Mouse (Mus musculus) neural tube, embryonic 10.5 days (tissue): ENCODE measurements around the gene Rbm38.

Source experiments
- DNase-seq: peaks from one replicate; pipeline ENCODE4 v3.0.0-alpha.2; 2017; ENCODE audit warnings: low spot score; ENCODE audit errors: extremely low spot score

Gene Rbm38

GRCm38 (mm10) chr2:173014741-173015287 lies 5.5 kb upstream of the Rbm38 start:
- DNase-seq: no peak

GRCm38 (mm10) chr2:173017940-173018339 lies 2.4 kb upstream of the Rbm38 start:
- no peak for DNase-seq

- peak; percentile 25 for DNase-seq
Observed at GRCm38 (mm10) chr2:173018618-173019017, 1.7 kb upstream of the Rbm38 start.

- no peak for DNase-seq
Observed at GRCm38 (mm10) chr2:173019322-173019721, 976 bp upstream of the Rbm38 start.

- peak; percentile 84 for DNase-seq
Observed at GRCm38 (mm10) chr2:173019790-173020189, 508 bp upstream of the Rbm38 start.

GRCm38 (mm10) chr2:173021633-173022055 lies 1.3 kb downstream of the Rbm38 start:
- DNase-seq: peak; percentile 93

- peak; percentile 77 for DNase-seq
Observed at GRCm38 (mm10) chr2:173022056-173022681, 1.9 kb downstream of the Rbm38 start.

- DNase-seq: peak; percentile 27
Observed at GRCm38 (mm10) chr2:173022813-173023212, 2.5 kb downstream of the Rbm38 start.

- no peak for DNase-seq
Observed at GRCm38 (mm10) chr2:173023371-173023851, 3.1 kb downstream of the Rbm38 start.

GRCm38 (mm10) chr2:173023966-173024365 lies 3.7 kb downstream of the Rbm38 start:
- DNase-seq: no peak

GRCm38 (mm10) chr2:173024392-173024791 lies 4.1 kb downstream of the Rbm38 start:
- no peak for DNase-seq

GRCm38 (mm10) chr2:173024938-173025337 lies 4.6 kb downstream of the Rbm38 start:
- peak; percentile 26 for DNase-seq

- no peak for DNase-seq
Observed at GRCm38 (mm10) chr2:173026286-173026685, 6.0 kb downstream of the Rbm38 start.

GRCm38 (mm10) chr2:173026688-173027131 lies 6.4 kb downstream of the Rbm38 start:
- DNase-seq: no peak

- no peak for DNase-seq
Observed at GRCm38 (mm10) chr2:173027169-173027823, 7.0 kb downstream of the Rbm38 start.

GRCm38 (mm10) chr2:173027824-173028495 lies 7.7 kb downstream of the Rbm38 start:
- no peak for DNase-seq

GRCm38 (mm10) chr2:173028508-173029031 lies 8.3 kb downstream of the Rbm38 start:
- no peak for DNase-seq

GRCm38 (mm10) chr2:173030591-173031338 lies 10.5 kb downstream of the Rbm38 start:
- DNase-seq: no peak

GRCm38 (mm10) chr2:173033531-173033930 lies 13.2 kb downstream of the Rbm38 start:
- no peak for DNase-seq

- no peak for DNase-seq
Observed at GRCm38 (mm10) chr2:173034998-173035397, 14.7 kb downstream of the Rbm38 start.

- no peak for DNase-seq
Observed at GRCm38 (mm10) chr2:173035653-173036052, 15.4 kb downstream of the Rbm38 start.
